Comparison of ENCODE assay signal across 9 mouse cellular contexts in the genomic region with DNA sequence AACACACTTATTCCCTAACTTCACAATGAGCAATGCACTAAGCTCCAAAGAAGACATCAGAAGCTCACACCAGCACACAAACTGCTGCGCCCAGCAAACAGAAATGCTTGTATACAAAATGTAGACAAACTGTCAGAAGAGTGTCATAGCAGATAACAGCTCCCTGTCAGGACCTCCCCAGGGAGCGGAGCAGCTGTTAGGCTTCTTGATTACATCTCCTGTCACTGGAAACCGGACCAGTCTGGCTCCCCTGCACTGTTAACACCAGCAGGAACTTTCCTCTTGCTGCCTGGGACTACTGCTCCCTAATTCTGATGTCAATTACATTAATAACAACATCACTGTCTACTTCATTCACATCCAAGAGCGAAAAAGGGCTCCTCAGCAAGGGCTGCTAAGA. TPM values are rescaled to one million over a fixed set of nuclear protein-coding genes. Genes with fewer than 3 reads are reported as not detected.
DNase-seq lines count a peak whose midpoint lies in the region; ATAC-seq and TF ChIP-seq lines count a peak whose summit lies in the region.
"Had no signal": no experiment of that assay in that cellular context is flagged by ENCODE, and none has a peak within 500 bp of the region (broad histone marks: within the 10 kb centered on the region; RNA-seq: fewer than 3 reads in every experiment).

No protein-coding gene starts in this region.

- H3K36me3 ChIP-seq in forebrain, postnatal 0 days (ENCODE audit: insufficient read depth) = no peaks in the 10 kb centered on the region
- H3K36me3 ChIP-seq in forebrain, embryonic 10.5 days (replicated peaks) = peaks cover 7% of the 10 kb centered on the region
- no peaks in the 10 kb centered on the region for H3K36me3 ChIP-seq in lung, embryonic 15.5 days

- no peak overlapping the region for H3K4me2 ChIP-seq in forebrain, postnatal 0 days (ENCODE audit: low read depth)
- no peak overlapping the region for H3K4me2 ChIP-seq in lung, embryonic 15.5 days

- ATAC-seq in forebrain, postnatal 0 days = peak; percentile 38; the same call in 1 of the 2 replicates
- ATAC-seq in lung, embryonic 15.5 days (ENCODE audit: borderline replicate concordance, extremely low read depth, low FRiP score, low TSS enrichment) = peak; percentile 97; the same call in 1 of the 2 replicates
- peak; percentile 94 for ATAC-seq in erythroid progenitor cell, adult 5-6 weeks (replicated peaks; ENCODE audit: low FRiP score, poor library complexity, severe bottlenecking)

- no peak overlapping the region for H3K4me3 ChIP-seq in forebrain, postnatal 0 days (ENCODE audit: low read depth, low read length)
- no peak overlapping the region for H3K4me3 ChIP-seq in forebrain, embryonic 10.5 days
- H3K4me3 ChIP-seq in lung, embryonic 15.5 days = no peak overlapping the region

- H3K4me1 ChIP-seq in forebrain, postnatal 0 days (ENCODE audit: insufficient read depth) = no peaks in the 10 kb centered on the region
- H3K4me1 ChIP-seq in forebrain, embryonic 10.5 days = no peaks in the 10 kb centered on the region
- H3K4me1 ChIP-seq in lung, embryonic 15.5 days = peaks cover 14% of the 10 kb centered on the region

- H3K27me3 ChIP-seq in forebrain, postnatal 0 days (ENCODE audit: insufficient read depth, low read length) = no peaks in the 10 kb centered on the region
- H3K27me3 ChIP-seq in forebrain, embryonic 10.5 days (ENCODE audit: poor library complexity, severe bottlenecking) = no peaks in the 10 kb centered on the region
- no peaks in the 10 kb centered on the region for H3K27me3 ChIP-seq in lung, embryonic 15.5 days

- WGBS in forebrain, postnatal 0 days = 63% methylated on average over 4 of the region's 4 CpGs
- WGBS in forebrain, embryonic 10.5 days = 82% methylated on average over 4 of the region's 4 CpGs
- 43% methylated on average over 4 of the region's 4 CpGs for WGBS in lung, embryonic 15.5 days

- no peak overlapping the region for H3K27ac ChIP-seq in forebrain, postnatal 0 days (ENCODE audit: low read depth, low read length)
- no peak overlapping the region for H3K27ac ChIP-seq in forebrain, embryonic 10.5 days
- no peak overlapping the region for H3K27ac ChIP-seq in lung, embryonic 15.5 days

- H3K9ac ChIP-seq in forebrain, postnatal 0 days = no peak overlapping the region
- H3K9ac ChIP-seq in lung, embryonic 15.5 days = no peak overlapping the region

- H3K9me3 ChIP-seq in forebrain, postnatal 0 days (ENCODE audit: low read length) = no peaks in the 10 kb centered on the region
- no peaks in the 10 kb centered on the region for H3K9me3 ChIP-seq in forebrain, embryonic 10.5 days
- H3K9me3 ChIP-seq in lung, embryonic 15.5 days = no peaks in the 10 kb centered on the region

- no peak for TF ChIP-seq CTCF in forebrain, postnatal 0 days (IDR thresholded peaks at IDR 0.05; ENCODE audit: low read depth)

- DNase-seq in forebrain, postnatal 0 days = no peak
- no peak for DNase-seq in forebrain, embryonic 10.5 days (ENCODE audit: extremely low spot score, low spot score)
- DNase-seq in lung, postnatal 36 days = no peak
- peak; percentile 36 for DNase-seq in mesoderm, embryonic 11.5 days (ENCODE audit: low read depth, low spot score)
- DNase-seq in Muller cell, postnatal 12 days (ENCODE audit: inconsistent ontology term) = no peak
- DNase-seq in adipocyte (ENCODE audit: low spot score) = no peak
- DNase-seq: cerebellum, postnatal 14 days had no signal

RNA-seq across cellular contexts. Expression of gene Zdhhc21, which starts 44.5 kb away (rescaled TPM):
- total RNA-seq in forebrain, postnatal 0 days (2014; rRNA removed) = 31.6 and 39.6 TPM in 2 replicates
- 6.2 and 11.9 TPM in 2 replicates for polyA plus RNA-seq in forebrain, postnatal 0 days (2015; fragmentation: Nextera tagmentation; extraction: Ambion mirVana)
- 11.6 and 13.7 TPM in 2 replicates for polyA plus RNA-seq in forebrain, embryonic 10.5 days (2016; fragmentation: Nextera tagmentation; extraction: Ambion mirVana)
- 12.9 and 15.2 TPM in 2 replicates for polyA plus RNA-seq in lung, embryonic 15.5 days (2015; fragmentation: Nextera tagmentation; extraction: Ambion mirVana)
- 3.6 and 4.6 TPM in 2 replicates for total RNA-seq in erythroid progenitor cell, adult 5-6 weeks (2015; ENCODE audit: low replicate concordance)
- total RNA-seq in erythroid progenitor cell, adult 5-6 weeks (2017; ENCODE audit: low replicate concordance) = 0.23 and 1.7 TPM in 2 replicates

Comparison
In these comparisons a context has a peak if more than half of its experiments do, and no peak if none do; other contexts are left out.
1. ATAC-seq: peak in every context shown above with its lines; median percentile 97 in lung, embryonic 15.5 days; 94 in erythroid progenitor cell, adult 5-6 weeks; 38 in forebrain, postnatal 0 days.